Mouse (Mus musculus) neural tube, embryonic 15.5 days (tissue): ENCODE data around the gene Aph1c. TPM values are rescaled to one million over a fixed set of nuclear protein-coding genes. Genes with fewer than 3 reads are reported as not detected.
A peak's percentile ranks its signal among the peaks of the same experiment; 100 is the strongest.
"Not testable (repeated sequence)": the region's sequence is repeated elsewhere in the genome, so short reads cannot be mapped to it uniquely, and the experiment has no call there.

ENCODE experiments used
- ATAC-seq: fragments of 200-750 bp; cut with Nextera tagmentation; 2 replicates; pipeline ENCODE4 v1.8.0; 2017; ENCODE audit warnings: mild to moderate bottlenecking, moderate TSS enrichment, moderate library complexity; ENCODE audit not compliant: low FRiP score
- H3K27ac ChIP-seq: fragments of 300-500 bp; sonication (generic); replicated peaks from 2 replicates; pipeline ENCODE4 v1.5.1; 2015; ENCODE audit warnings: mild to moderate bottlenecking, inconsistent platforms
- H3K27me3 ChIP-seq: fragments of 300-500 bp; sonication (generic); replicated peaks from 2 replicates; pipeline ENCODE4 v1.6.1; 2015; ENCODE audit warnings: inconsistent platforms
- H3K36me3 ChIP-seq: fragments of 300-500 bp; sonication (generic); 2 replicates; pipeline ENCODE4 v1.6.1; 2015; ENCODE audit warnings: inconsistent platforms
- H3K4me1 ChIP-seq: fragments of 300-500 bp; sonication (generic); 2 replicates; pipeline ENCODE4 v1.6.1; 2015; ENCODE audit warnings: inconsistent platforms
- H3K4me2 ChIP-seq: fragments of 300-500 bp; sonication (generic); 2 replicates; pipeline ENCODE4 v1.6.1; 2015; ENCODE audit warnings: inconsistent platforms, mild to moderate bottlenecking, moderate library complexity
- H3K4me3 ChIP-seq: fragments of 300-500 bp; sonication (generic); replicated peaks from 2 replicates; pipeline ENCODE4 v1.5.1; 2015; ENCODE audit warnings: mild to moderate bottlenecking, inconsistent platforms
- H3K9ac ChIP-seq: fragments of 300-500 bp; sonication (generic); replicated peaks from 2 replicates; pipeline ENCODE4 v1.6.1; 2015; ENCODE audit warnings: mild to moderate bottlenecking, inconsistent platforms
- H3K9me3 ChIP-seq: fragments of 300-500 bp; sonication (generic); replicated peaks from 2 replicates; pipeline ENCODE4 v1.6.1; 2016; ENCODE audit warnings: inconsistent platforms
- WGBS: fragments of 180-500 bp; shearing (Covaris S2); methylation state at CpG from one replicate; pipeline ENCODE4 v1.1.7; 2015; ENCODE audit warnings: mixed read lengths; 5-methylcytosine and 5-hydroxymethylcytosine counted together
- polyA plus RNA-seq: library from polyadenylated mRNA; unstranded; fragments of >200 nt; fragmentation: Nextera tagmentation; extraction: Ambion mirVana; gene quantifications from 2 replicates; pipeline ENCODE4 v1.2.1, GENCODE M21; 2015

Gene Aph1c
- polyA plus RNA-seq, 1 experiment from 2014 or later, result 4.7 TPM

DNA sequence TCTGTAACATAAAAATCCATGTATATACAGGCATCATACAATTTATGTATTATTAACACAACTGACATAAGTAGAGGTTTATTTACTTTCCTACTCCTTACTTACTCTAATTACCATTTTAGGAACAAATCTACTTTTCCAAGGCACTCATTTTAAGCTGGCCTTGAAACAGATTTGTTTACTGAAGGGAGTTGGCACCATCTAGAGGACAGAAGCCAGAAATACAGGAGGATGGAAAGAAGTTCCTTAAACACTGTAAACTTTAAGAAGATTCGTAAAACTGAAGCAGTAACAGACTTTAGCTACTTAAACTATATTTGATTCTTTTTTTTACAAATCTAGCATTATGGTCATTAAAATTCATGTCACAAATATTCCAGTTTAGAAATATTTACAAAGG lies 8.5 kb downstream of the Aph1c start:
- no peak overlapping the region for H3K4me2 ChIP-seq
- H3K9ac ChIP-seq, result no peak overlapping the region
- no peak overlapping the region for H3K4me3 ChIP-seq
- H3K27me3 ChIP-seq, result no peaks in the 10 kb centered on the region
- no peak overlapping the region for H3K27ac ChIP-seq
- no peaks in the 10 kb centered on the region for H3K4me1 ChIP-seq
- ATAC-seq, result no peak
- H3K36me3 ChIP-seq, result no peaks in the 10 kb centered on the region
- 45% methylated on average over 1 of the region's 1 CpGs for WGBS
- H3K9me3 ChIP-seq, result no peaks in the 10 kb centered on the region

GRCm38 (mm10) chr9:66822255-66822654 lies 12.3 kb downstream of the Aph1c start:
- not testable (repeated sequence) for H3K4me2 ChIP-seq, H3K27me3 ChIP-seq
- WGBS, result 82% methylated on average over 2 of the region's 5 CpGs

GRCm38 (mm10) chr9:66820996-66821395 lies 13.5 kb downstream of the Aph1c start:
- 76% methylated on average over 5 of the region's 5 CpGs for WGBS
- Histone ChIP-seq H3K9ac (no peak overlapping the region), H3K4me3 (no peak overlapping the region), H3K27me3 (no peaks in the 10 kb centered on the region), H3K9me3 (no peaks in the 10 kb centered on the region), H3K4me2 (no peak overlapping the region), H3K36me3 (no peaks in the 10 kb centered on the region), H3K4me1 (no peaks in the 10 kb centered on the region), H3K27ac (no peak overlapping the region)
- ATAC-seq, result no peak

More at GRCm38 (mm10) chr9:66822255-66822654, 12.3 kb downstream of the Aph1c start:
- not testable (repeated sequence) for H3K27ac ChIP-seq, H3K36me3 ChIP-seq, H3K9me3 ChIP-seq, H3K9ac ChIP-seq, ATAC-seq, H3K4me1 ChIP-seq, H3K4me3 ChIP-seq

DNA sequence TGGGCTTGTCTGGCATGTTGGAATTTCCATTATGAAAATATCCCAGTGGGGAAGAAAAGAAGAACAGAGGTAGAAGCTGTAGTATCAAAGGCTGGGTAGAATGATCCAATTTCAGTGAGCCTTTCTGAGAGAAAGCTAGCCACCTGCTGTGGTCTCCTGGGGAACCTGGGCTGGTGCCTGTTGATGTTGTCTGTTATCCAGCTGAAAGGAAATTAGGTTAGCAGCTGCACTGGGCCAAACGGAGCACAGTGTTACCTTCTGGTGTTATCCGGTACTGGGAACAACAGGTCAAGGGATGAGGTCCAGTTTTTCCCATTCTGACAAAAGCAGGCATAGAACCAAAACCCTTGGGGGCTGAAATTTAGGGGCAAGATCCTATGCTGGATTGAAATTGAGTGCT lies 21.1 kb downstream of the Aph1c start:
- Histone ChIP-seq H3K36me3 (no peaks in the 10 kb centered on the region), H3K4me2 (no peak overlapping the region), H3K27me3 (no peaks in the 10 kb centered on the region), H3K4me1 (no peaks in the 10 kb centered on the region), H3K9me3 (no peaks in the 10 kb centered on the region), H3K4me3 (no peak overlapping the region), H3K27ac (no peak overlapping the region), H3K9ac (no peak overlapping the region)
- ATAC-seq, result no peak
- WGBS, result 11% methylated on average over 2 of the region's 2 CpGs

GRCm38 (mm10) chr9:66805951-66806350 lies 28.6 kb downstream of the Aph1c start:
- Histone ChIP-seq H3K4me2 (peak overlapping the region; percentile 58), H3K27me3 (peaks cover 14% of the 10 kb centered on the region), H3K4me3 (peak overlapping the region; percentile 34)
- not testable (repeated sequence) for H3K9ac ChIP-seq, H3K36me3 ChIP-seq, ATAC-seq, H3K4me1 ChIP-seq, H3K27ac ChIP-seq, H3K9me3 ChIP-seq
- WGBS, result 2% methylated on average over 30 of the region's 37 CpGs

DNA sequence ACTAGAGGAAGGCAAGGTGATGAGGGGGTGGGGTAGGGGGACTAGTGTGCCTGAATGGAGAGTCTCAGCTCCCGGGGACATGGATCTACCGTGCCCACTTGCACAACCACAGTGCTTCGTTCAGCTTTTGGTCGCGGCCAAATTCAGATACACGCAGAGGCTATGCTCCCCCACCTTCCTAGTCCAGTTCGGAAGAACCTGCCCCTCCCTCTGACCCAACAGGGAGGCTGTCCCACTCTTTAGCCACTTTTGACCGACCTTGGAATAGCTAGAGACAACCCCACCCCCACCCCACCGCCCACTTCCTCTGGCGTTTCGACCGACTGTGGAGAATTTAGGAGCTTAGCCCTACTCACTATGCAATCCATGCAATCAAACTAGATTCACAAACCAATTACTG lies 32.6 kb downstream of the Aph1c start:
- H3K4me1 ChIP-seq, result no peaks in the 10 kb centered on the region
- 59% methylated on average over 12 of the region's 12 CpGs for WGBS
- H3K27me3 ChIP-seq, result peaks cover 14% of the 10 kb centered on the region
- no peaks in the 10 kb centered on the region for H3K36me3 ChIP-seq
- H3K9me3 ChIP-seq, result no peaks in the 10 kb centered on the region
- no peak overlapping the region for H3K4me2 ChIP-seq
- no peak overlapping the region for H3K9ac ChIP-seq
- no peak overlapping the region for H3K4me3 ChIP-seq
- ATAC-seq, result no peak
- H3K27ac ChIP-seq, result no peak overlapping the region

- H3K4me2 ChIP-seq, result peak within 1 kb of the TSS; percentile 65
Measured at GRCm38 (mm10) chr9:66796739-66797138, 37.8 kb downstream of the Aph1c start, which contains the start of gene Gm10647. Gene Gm10647 (plus strand): TSS chr9:66797039.

GRCm38 (mm10) chr9:66795464-66796324 lies 38.8 kb downstream of the Aph1c start, which contains the start of gene Aph1b:
Gene Aph1b (minus strand): TSS chr9:66795490.
- ATAC-seq, result peak; percentile 98
- Histone ChIP-seq H3K9ac (peak within 1 kb of the TSS; percentile 82), H3K4me3 (peak within 1 kb of the TSS; percentile 79), H3K27ac (peak within 1 kb of the TSS; percentile 92), H3K27me3 (no peaks in the 10 kb centered on the region), H3K4me1 (peaks cover 16% of the 10 kb centered on the region), H3K36me3 (no peaks in the 10 kb centered on the region), H3K9me3 (no peaks in the 10 kb centered on the region), H3K4me2 (peak within 1 kb of the TSS; percentile 65)
- under 1% methylated on average over 41 of the region's 42 CpGs for WGBS

More at GRCm38 (mm10) chr9:66796739-66797138, 37.8 kb downstream of the Aph1c start, which contains the start of gene Gm10647:
- peak within 1 kb of the TSS; percentile 79 for H3K4me3 ChIP-seq
- no peaks in the 10 kb centered on the region for H3K9me3 ChIP-seq
- WGBS, result 82% methylated on average over 5 of the region's 5 CpGs
- ATAC-seq, result no peak
- peak within 1 kb of the TSS; percentile 82 for H3K9ac ChIP-seq
- H3K4me1 ChIP-seq, result peaks cover 16% of the 10 kb centered on the region
- H3K36me3 ChIP-seq, result no peaks in the 10 kb centered on the region
- H3K27me3 ChIP-seq, result no peaks in the 10 kb centered on the region; the same call in 1 of the 2 replicates
- peak within 1 kb of the TSS; percentile 92 for H3K27ac ChIP-seq

DNA sequence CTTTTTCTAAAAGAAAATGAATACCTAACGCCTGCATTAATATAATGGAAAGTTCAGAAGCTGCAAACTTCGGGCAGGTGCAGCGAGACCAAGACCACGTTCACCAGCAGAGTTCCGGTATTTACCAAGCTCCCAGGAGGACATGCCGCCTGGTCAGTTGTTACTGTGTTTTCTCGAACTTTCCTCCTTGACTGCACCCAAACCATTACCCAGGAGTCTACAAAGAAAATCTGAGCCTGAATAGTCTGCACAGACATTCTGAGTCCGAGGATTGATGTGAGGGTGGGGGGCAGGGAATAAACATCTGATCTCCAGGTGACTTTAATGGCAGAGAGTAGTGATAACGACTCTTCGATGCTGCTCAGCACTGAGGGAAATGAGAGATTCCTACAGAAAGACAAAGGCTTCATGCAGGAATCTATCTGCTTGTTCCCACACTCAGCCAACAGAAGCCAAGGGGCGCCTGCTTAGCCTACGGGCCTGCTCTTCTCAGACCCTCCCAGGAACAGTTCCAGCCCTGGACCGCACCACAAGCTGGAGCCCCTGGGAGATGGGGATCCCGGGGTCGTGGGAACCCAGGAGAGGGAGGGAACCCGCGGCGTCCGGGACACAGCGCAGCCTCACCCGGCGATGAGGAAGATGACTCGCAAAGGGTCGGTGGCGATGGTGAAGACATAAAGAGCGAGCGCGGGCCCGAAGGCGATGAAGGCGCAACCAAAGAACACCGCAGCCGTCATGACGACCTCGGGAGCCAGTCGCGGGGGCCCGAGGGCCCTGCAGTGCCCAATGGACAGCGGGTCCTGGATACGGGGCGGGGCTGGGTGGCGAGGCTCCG lies 39.7 kb downstream of the Aph1c start:
- peak overlapping the region; percentile 79 for H3K4me3 ChIP-seq
- H3K27me3 ChIP-seq, result no peaks in the 10 kb centered on the region
- under 1% methylated on average over 43 of the region's 43 CpGs for WGBS
- H3K27ac ChIP-seq, result peak overlapping the region; percentile 92
- no peaks in the 10 kb centered on the region for H3K9me3 ChIP-seq
- peak overlapping the region; percentile 82 for H3K9ac ChIP-seq
- H3K4me2 ChIP-seq, result peak overlapping the region; percentile 65
- ATAC-seq, result peak; percentile 64
- peaks cover 7% of the 10 kb centered on the region for H3K36me3 ChIP-seq
- H3K4me1 ChIP-seq, result peaks cover 16% of the 10 kb centered on the region

GRCm38 (mm10) chr9:66787821-66788220 lies 46.7 kb downstream of the Aph1c start:
- Histone ChIP-seq H3K9me3 (no peaks in the 10 kb centered on the region), H3K9ac (no peak overlapping the region), H3K4me3 (no peak overlapping the region), H3K4me1 (no peaks in the 10 kb centered on the region; the same call in 1 of the 2 replicates), H3K27ac (no peak overlapping the region), H3K27me3 (no peaks in the 10 kb centered on the region), H3K4me2 (no peak overlapping the region), H3K36me3 (peaks cover 10% of the 10 kb centered on the region)
- WGBS, result 4% methylated on average over 2 of the region's 2 CpGs
- no peak for ATAC-seq

GRCm38 (mm10) chr9:66784552-66784951 lies 50.0 kb downstream of the Aph1c start:
- not testable (repeated sequence) for H3K9me3 ChIP-seq, H3K4me1 ChIP-seq, H3K9ac ChIP-seq, H3K4me3 ChIP-seq, H3K27ac ChIP-seq, ATAC-seq, H3K27me3 ChIP-seq, H3K36me3 ChIP-seq, H3K4me2 ChIP-seq
- 71% methylated on average over 1 of the region's 3 CpGs for WGBS
